Mouse (Mus musculus) forebrain, postnatal 0 days (tissue): ENCODE data around the gene Rpl22. TPM values are rescaled to one million over a fixed set of nuclear protein-coding genes. Genes with fewer than 3 reads are reported as not detected.

Source experiments
- ATAC-seq: fragments of 200-750 bp; cut with Nextera tagmentation; 2 replicates; pipeline ENCODE4 v1.8.0; 2017; ENCODE audit warnings: mild to moderate bottlenecking, moderate library complexity
- DNase-seq: peaks from one replicate; pipeline ENCODE4 v3.0.0-alpha.2; 2015
- H3K27ac ChIP-seq: fragments of 300-500 bp; sonication (generic); 2 replicates; pipeline ENCODE4 v1.5.1; 2014; ENCODE audit warnings: low read depth, mild to moderate bottlenecking, antibody characterized with exemption, low read length, moderate library complexity, mixed read lengths
- H3K27me3 ChIP-seq: fragments of 300-500 bp; sonication (generic); 2 replicates; pipeline ENCODE4 v1.6.1; 2014; ENCODE audit warnings: mild to moderate bottlenecking, low read length, mixed read lengths; ENCODE audit not compliant: insufficient read depth
- H3K36me3 ChIP-seq: fragments of 300-500 bp; sonication (generic); 2 replicates; pipeline ENCODE4 v1.6.1; 2014; ENCODE audit warnings: mild to moderate bottlenecking, moderate library complexity; ENCODE audit not compliant: insufficient read depth
- H3K4me1 ChIP-seq: fragments of 300-500 bp; sonication (generic); 2 replicates; pipeline ENCODE4 v1.6.1; 2014; ENCODE audit warnings: antibody characterized with exemption; ENCODE audit not compliant: insufficient read depth
- H3K4me2 ChIP-seq: fragments of 300-500 bp; sonication (generic); 2 replicates; pipeline ENCODE4 v1.6.1; 2014; ENCODE audit warnings: low read depth, mild to moderate bottlenecking, moderate library complexity
- H3K4me3 ChIP-seq: fragments of 300-500 bp; sonication (generic); 2 replicates; pipeline ENCODE4 v1.5.1; 2014; ENCODE audit warnings: low read depth, low read length, mixed read lengths
- H3K9ac ChIP-seq: fragments of 300-500 bp; sonication (generic); 2 replicates; pipeline ENCODE4 v1.6.1; 2014; ENCODE audit warnings: mild to moderate bottlenecking
- H3K9me3 ChIP-seq: fragments of 300-500 bp; sonication (generic); 2 replicates; pipeline ENCODE4 v1.6.1; 2016; ENCODE audit warnings: low read length
- CTCF ChIP-seq: sonication (generic); IDR thresholded peaks from 2 replicates; pipeline ENCODE4 v1.5.1; 2016; ENCODE audit warnings: antibody characterized with exemption, control low read depth, low read depth
- WGBS: fragments of 180-500 bp; shearing (Covaris S2); extraction: QIAGEN DNeasy Blood & Tissue Kit; methylation state at CpG from one replicate; pipeline ENCODE4 v1.1.7; 2014; 5-methylcytosine and 5-hydroxymethylcytosine counted together
- polyA plus RNA-seq: library from polyadenylated mRNA; unstranded; fragments of >200 nt; fragmentation: Nextera tagmentation; extraction: Ambion mirVana; gene quantifications from 2 replicates; pipeline ENCODE4 v1.2.1, GENCODE M21; 2015
- total RNA-seq: library from RNA; depleted of rRNA; stranded (reverse); fragments of >200 nt; gene quantifications from 2 replicates; pipeline ENCODE4 v1.2.3, GENCODE M21; 2014

Gene Rpl22
- total and polyA plus RNA-seq, 2 experiments from 2014 or later: 176 to 313 TPM

GRCm38 (mm10) chr4:152318517-152319234 lies 6.9 kb upstream of the Rpl22 start, which contains the start of gene Rnf207:
Rnf207 (minus strand) TSS chr4:152318993.
- TF ChIP-seq CTCF: peak; percentile 61
- no peaks in the 10 kb centered on the region for H3K36me3 ChIP-seq
- 0 out of 2 replicates have a peak within 1 kb of the TSS, but pooled peaks have one; percentile 7 for H3K9ac ChIP-seq
- ATAC-seq (no peak), DNase-seq (peak; percentile 32)
- H3K4me1 ChIP-seq: 0 out of 2 replicates have a peak, but pooled peaks cover under 1% of the 10 kb centered on the region
- no peak within 1 kb of the TSS for H3K27ac ChIP-seq
- no peak within 1 kb of the TSS for H3K4me3 ChIP-seq
- H3K9me3 ChIP-seq: no peaks in the 10 kb centered on the region
- WGBS: 5% methylated on average over 26 of the region's 26 CpGs
- peak within 1 kb of the TSS; percentile 11; the same call in 1 of the 2 replicates for H3K4me2 ChIP-seq
- peaks cover 40% of the 10 kb centered on the region for H3K27me3 ChIP-seq

DNA sequence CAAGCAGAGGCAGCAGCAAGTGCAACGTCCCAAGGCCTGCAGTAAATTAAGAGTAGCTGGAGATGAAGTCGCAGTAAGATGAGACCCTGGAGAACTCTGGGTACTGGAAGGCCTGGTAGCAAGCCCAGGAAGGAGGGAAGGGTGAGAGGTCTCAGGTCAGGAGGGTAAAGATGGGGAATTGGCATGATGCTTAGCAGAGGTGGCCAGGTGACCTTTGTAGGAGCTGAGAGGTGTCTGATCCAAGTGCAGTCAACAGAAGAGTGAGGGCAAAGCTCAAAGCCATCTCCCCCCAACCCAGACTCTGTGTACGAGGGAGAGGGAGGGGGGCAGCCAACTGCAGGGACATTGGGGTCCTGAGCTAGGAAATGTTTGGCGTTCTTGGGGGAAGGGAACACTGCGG lies 4.1 kb upstream of the Rpl22 start:
- Histone ChIP-seq H3K9me3 (no peaks in the 10 kb centered on the region), H3K4me1 (no peaks in the 10 kb centered on the region), H3K9ac (no peak overlapping the region), H3K36me3 (no peaks in the 10 kb centered on the region), H3K4me3 (no peak overlapping the region), H3K27me3 (peaks cover 18% of the 10 kb centered on the region), H3K4me2 (no peak overlapping the region), H3K27ac (no peak overlapping the region)
- ATAC-seq: no peak
- TF ChIP-seq CTCF: no peak
- WGBS: 58% methylated on average over 5 of the region's 5 CpGs
- DNase-seq: no peak

DNA sequence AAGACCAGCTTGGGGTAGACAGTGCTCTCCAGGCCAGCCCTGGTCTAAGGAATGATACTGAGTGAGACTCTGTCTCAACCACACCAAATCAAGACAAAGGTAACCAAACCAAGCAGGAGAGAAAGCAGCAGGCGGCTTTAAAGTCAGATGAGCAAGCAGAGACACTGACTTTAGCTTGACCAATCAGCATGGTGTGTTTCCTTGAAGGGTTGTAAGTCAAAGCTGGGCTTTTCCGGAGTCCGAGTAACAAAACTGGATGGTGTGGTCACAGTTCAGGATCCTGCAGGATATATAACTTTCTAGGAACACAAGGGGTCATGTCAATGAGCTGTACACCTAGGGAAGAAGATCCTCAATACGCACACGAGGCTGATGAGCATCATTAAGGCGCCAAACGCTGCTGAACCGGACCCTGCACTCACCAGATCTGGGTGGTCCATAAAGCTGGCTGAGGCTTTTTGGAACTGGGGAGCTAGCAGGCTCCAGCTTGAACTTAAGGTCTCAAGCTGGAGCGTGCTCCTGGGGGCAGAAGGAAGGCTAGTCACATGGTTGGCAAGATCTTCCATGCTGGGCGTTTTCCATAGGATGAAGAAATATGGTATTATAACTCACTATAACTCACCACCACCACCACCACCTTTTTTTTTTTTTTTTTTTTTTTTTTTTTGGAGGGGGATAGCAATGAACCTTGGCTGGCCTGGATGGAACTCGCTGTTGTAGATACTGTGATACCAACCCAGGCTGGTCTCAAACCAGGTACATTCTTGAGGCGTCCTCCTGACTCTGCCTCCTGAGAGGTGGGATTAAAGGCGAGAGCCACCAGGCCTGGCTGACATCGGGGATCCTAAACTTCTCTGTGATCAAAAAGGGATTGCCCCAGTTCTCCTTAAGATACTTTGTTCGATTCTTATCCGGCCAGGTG lies 640 bp upstream of the Rpl22 start:
- Histone ChIP-seq H3K4me3 (peak overlapping the region; percentile 69), H3K9me3 (no peaks in the 10 kb centered on the region), H3K4me1 (peaks cover 10% of the 10 kb centered on the region), H3K36me3 (peaks cover 14% of the 10 kb centered on the region), H3K27me3 (no peaks in the 10 kb centered on the region), H3K4me2 (peak overlapping the region; percentile 31), H3K9ac (no peak overlapping the region), H3K27ac (no peak overlapping the region)
- DNase-seq: no peak
- WGBS: 51% methylated on average over 16 of the region's 16 CpGs
- TF ChIP-seq CTCF: no peak
- ATAC-seq: peak; percentile 11

DNA sequence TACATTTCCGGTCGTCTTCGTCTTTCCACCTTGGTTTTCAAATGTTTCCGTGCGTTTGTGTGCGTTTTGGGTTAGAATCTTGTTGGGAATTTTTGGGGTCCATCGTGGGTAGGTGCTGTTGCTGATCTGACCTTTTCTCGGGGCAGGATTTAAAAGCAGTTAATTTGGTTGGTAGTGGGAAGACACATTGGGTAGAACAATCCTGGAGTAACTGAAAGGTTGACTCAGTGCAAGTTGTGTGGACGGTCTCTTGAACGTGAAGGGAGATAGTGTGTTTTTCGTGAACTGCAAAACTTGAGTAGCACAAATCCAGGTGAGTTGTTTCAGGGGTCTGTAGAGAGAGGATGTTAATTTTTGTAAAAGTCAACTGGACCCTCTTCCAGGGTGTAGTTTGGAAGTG lies 1.0 kb downstream of the Rpl22 start:
- H3K4me1 ChIP-seq: peaks cover 10% of the 10 kb centered on the region
- H3K27ac ChIP-seq: no peak overlapping the region
- H3K36me3 ChIP-seq: peaks cover 31% of the 10 kb centered on the region
- no peaks in the 10 kb centered on the region for H3K9me3 ChIP-seq
- DNase-seq (no peak), ATAC-seq (no peak)
- no peak for TF ChIP-seq CTCF
- H3K4me2 ChIP-seq: peak overlapping the region; percentile 81
- peak overlapping the region; percentile 69 for H3K4me3 ChIP-seq
- 3% methylated on average over 11 of the region's 11 CpGs for WGBS
- H3K9ac ChIP-seq: peak overlapping the region; percentile 72
- no peaks in the 10 kb centered on the region for H3K27me3 ChIP-seq

DNA sequence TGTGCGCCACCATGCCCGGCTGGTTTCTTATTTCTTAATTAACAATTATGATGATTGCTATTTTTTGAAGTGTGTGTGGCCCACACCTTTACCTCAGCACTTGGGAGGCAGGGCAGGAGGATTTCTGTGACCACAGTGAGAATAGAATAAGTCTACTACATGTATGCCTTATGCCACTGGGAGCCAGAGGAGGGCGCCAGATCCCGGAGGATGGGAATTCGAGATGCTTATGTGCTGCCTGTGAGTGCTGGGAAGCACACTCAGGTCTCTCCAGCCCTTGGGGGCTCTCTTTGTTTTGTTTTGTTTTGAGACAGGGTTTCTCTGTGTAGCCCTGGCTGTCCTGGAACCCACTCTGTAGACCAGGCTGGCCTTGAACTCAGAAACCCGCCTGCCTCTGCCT lies 3.1 kb downstream of the Rpl22 start:
- TF ChIP-seq CTCF: peak; percentile 57
- Histone ChIP-seq H3K4me1 (peaks cover 10% of the 10 kb centered on the region), H3K4me2 (no peak overlapping the region), H3K27ac (no peak overlapping the region), H3K27me3 (no peaks in the 10 kb centered on the region), H3K4me3 (no peak overlapping the region), H3K9ac (no peak overlapping the region), H3K36me3 (peaks cover 50% of the 10 kb centered on the region), H3K9me3 (no peaks in the 10 kb centered on the region)
- DNase-seq: peak; percentile 48
- no peak for ATAC-seq
- 76% methylated on average over 6 of the region's 6 CpGs for WGBS

DNA sequence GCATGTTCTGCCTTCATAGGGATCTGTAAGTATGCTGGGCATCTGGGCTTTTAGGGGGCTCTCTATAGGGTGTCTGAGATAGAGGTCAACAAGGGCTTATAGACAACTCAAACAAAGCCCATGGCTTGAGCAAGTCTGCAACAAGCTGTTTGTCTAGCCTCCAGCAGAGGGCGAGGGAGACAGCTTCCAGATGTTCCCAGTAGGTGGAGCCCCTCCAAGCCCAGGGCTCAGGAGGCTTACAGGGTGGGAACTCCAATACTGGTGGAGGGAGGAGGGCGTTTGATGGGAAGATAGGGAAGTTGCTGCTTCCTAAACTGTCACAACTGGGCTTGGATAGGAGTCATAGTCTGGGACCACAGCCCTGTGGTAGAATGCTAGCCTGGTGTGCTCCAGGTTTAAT lies 7.4 kb downstream of the Rpl22 start:
- WGBS: 25% methylated on average over 2 of the region's 2 CpGs
- H3K27me3 ChIP-seq: no peaks in the 10 kb centered on the region
- H3K27ac ChIP-seq: no peak overlapping the region

More for the DNA sequence above, 7.4 kb downstream of the Rpl22 start:
- no peaks in the 10 kb centered on the region for H3K4me1 ChIP-seq
- no peak overlapping the region for H3K4me3 ChIP-seq
- ATAC-seq (peak; percentile 84), DNase-seq (peak; percentile 87)
- TF ChIP-seq CTCF: peak; percentile 99
- no peak overlapping the region for H3K9ac ChIP-seq
- H3K36me3 ChIP-seq: peaks cover 73% of the 10 kb centered on the region
- no peaks in the 10 kb centered on the region for H3K9me3 ChIP-seq
- H3K4me2 ChIP-seq: no peak overlapping the region
